Mouse (Mus musculus): ENCODE results near the gene Rab4b.

GRCm38 (mm10) chr7:27218586-27218985, 39.9 kb upstream of the Rab4b start:
- no peak for TF ChIP-seq POLR2A (IDR thresholded peaks at IDR 0.05; ENCODE audit: control insufficient read depth, low read depth, low read length)
- TF ChIP-seq CTCF (IDR thresholded peaks at IDR 0.05; ENCODE audit: control insufficient read depth, insufficient read depth, insufficient replicate concordance, low read depth, low read length) = no peak
